Mouse (Mus musculus): ENCODE results near the gene Gramd1b. TPM values are rescaled to one million over a fixed set of nuclear protein-coding genes. Genes with fewer than 3 reads are reported as not detected.
A peak's percentile ranks its signal among the peaks of the same experiment; 100 is the strongest.

Gene Gramd1b
- polyA plus RNA-seq, 1 experiment from 2014 or later = 2.3 TPM

GRCm38 (mm10) chr9:40292475-40292874 is 238.7 kb downstream of the Gramd1b start:
- Histone ChIP-seq H3K4me3 (no peak overlapping the region), H3K27ac (replicated peaks) (no peak overlapping the region), H3K4me1 (no peaks in the 10 kb centered on the region), H3K36me3 (peaks cover 10% of the 10 kb centered on the region; the same call in 1 of the 2 replicates), H3K27me3 (ENCODE audit: low read depth, poor library complexity, severe bottlenecking) (no peaks in the 10 kb centered on the region), H3K9me3 (replicated peaks) (no peaks in the 10 kb centered on the region)
- WGBS = 92% methylated on average over 4 of the region's 4 CpGs
- no peak for DNase-seq (ENCODE audit: low spot score)

- WGBS = 94% methylated on average over 7 of the region's 7 CpGs
- Histone ChIP-seq H3K27ac (replicated peaks) (no peak overlapping the region), H3K27me3 (ENCODE audit: low read depth, poor library complexity, severe bottlenecking) (no peaks in the 10 kb centered on the region), H3K4me1 (no peaks in the 10 kb centered on the region), H3K4me3 (no peak overlapping the region), H3K9me3 (replicated peaks) (no peaks in the 10 kb centered on the region), H3K36me3 (no peaks in the 10 kb centered on the region)
- no peak for DNase-seq (ENCODE audit: low spot score)
Observed at GRCm38 (mm10) chr9:40282968-40283367, 248.2 kb downstream of the Gramd1b start.

- H3K27ac ChIP-seq (replicated peaks) = no peak overlapping the region
- H3K36me3 ChIP-seq = no peaks in the 10 kb centered on the region
- H3K27me3 ChIP-seq (ENCODE audit: low read depth, poor library complexity, severe bottlenecking) = no peaks in the 10 kb centered on the region
- no peaks in the 10 kb centered on the region for H3K9me3 ChIP-seq (replicated peaks)
- 91% methylated on average over 7 of the region's 7 CpGs for WGBS
- DNase-seq (ENCODE audit: low spot score) = no peak
- H3K4me1 ChIP-seq = no peaks in the 10 kb centered on the region
- no peak overlapping the region for H3K4me3 ChIP-seq
Observed at GRCm38 (mm10) chr9:40279438-40279837, 251.7 kb downstream of the Gramd1b start.

- no peaks in the 10 kb centered on the region for H3K9me3 ChIP-seq (replicated peaks)
- H3K4me3 ChIP-seq = no peak overlapping the region
- H3K27ac ChIP-seq (replicated peaks) = no peak overlapping the region
- no peak for DNase-seq (ENCODE audit: low spot score)
- H3K27me3 ChIP-seq (ENCODE audit: low read depth, poor library complexity, severe bottlenecking) = no peaks in the 10 kb centered on the region
- H3K36me3 ChIP-seq = no peaks in the 10 kb centered on the region
- H3K4me1 ChIP-seq = no peaks in the 10 kb centered on the region; the same call in 1 of the 2 replicates
- WGBS = 93% methylated on average over 3 of the region's 3 CpGs
Observed at GRCm38 (mm10) chr9:40277671-40278070, 253.5 kb downstream of the Gramd1b start.

- Histone ChIP-seq H3K27me3 (ENCODE audit: low read depth, poor library complexity, severe bottlenecking) (no peaks in the 10 kb centered on the region), H3K4me3 (no peak overlapping the region), H3K4me1 (no peaks in the 10 kb centered on the region; the same call in 1 of the 2 replicates), H3K36me3 (no peaks in the 10 kb centered on the region), H3K27ac (replicated peaks) (no peak overlapping the region), H3K9me3 (replicated peaks) (no peaks in the 10 kb centered on the region)
- WGBS = 92% methylated on average over 5 of the region's 5 CpGs
- no peak for DNase-seq (ENCODE audit: low spot score)
Observed at GRCm38 (mm10) chr9:40275904-40276303, 255.3 kb downstream of the Gramd1b start.

- Histone ChIP-seq H3K4me3 (no peak overlapping the region), H3K27me3 (ENCODE audit: low read depth, poor library complexity, severe bottlenecking) (peaks cover 28% of the 10 kb centered on the region), H3K9me3 (replicated peaks) (no peaks in the 10 kb centered on the region), H3K27ac (replicated peaks) (no peak overlapping the region), H3K36me3 (no peaks in the 10 kb centered on the region), H3K4me1 (peaks cover 22% of the 10 kb centered on the region)
- DNase-seq (ENCODE audit: low spot score) = no peak
- 92% methylated on average over 7 of the region's 7 CpGs for WGBS
Observed at GRCm38 (mm10) chr9:40272822-40273221, 258.4 kb downstream of the Gramd1b start.

GRCm38 (mm10) chr9:40271075-40271474 is 260.1 kb downstream of the Gramd1b start:
- no peak overlapping the region for H3K4me3 ChIP-seq
- no peak for DNase-seq (ENCODE audit: low spot score)
- H3K4me1 ChIP-seq = peaks cover 26% of the 10 kb centered on the region
- H3K36me3 ChIP-seq = no peaks in the 10 kb centered on the region
- H3K27me3 ChIP-seq (ENCODE audit: low read depth, poor library complexity, severe bottlenecking) = peaks cover 28% of the 10 kb centered on the region
- 79% methylated on average over 3 of the region's 3 CpGs for WGBS
- no peaks in the 10 kb centered on the region for H3K9me3 ChIP-seq (replicated peaks)
- H3K27ac ChIP-seq (replicated peaks) = no peak overlapping the region

GRCm38 (mm10) chr9:40269880-40270279 is 261.3 kb downstream of the Gramd1b start:
- Histone ChIP-seq H3K36me3 (no peaks in the 10 kb centered on the region), H3K27ac (replicated peaks) (peak overlapping the region; percentile 69; the same call in 1 of the 2 replicates), H3K9me3 (replicated peaks) (no peaks in the 10 kb centered on the region), H3K4me1 (peaks cover 26% of the 10 kb centered on the region), H3K4me3 (peak overlapping the region; percentile 61), H3K27me3 (ENCODE audit: low read depth, poor library complexity, severe bottlenecking) (peaks cover 28% of the 10 kb centered on the region)
- DNase-seq (ENCODE audit: low spot score) = peak; percentile 13
- 24% methylated on average over 8 of the region's 8 CpGs for WGBS

- Histone ChIP-seq H3K9me3 (replicated peaks) (no peaks in the 10 kb centered on the region), H3K4me1 (peaks cover 26% of the 10 kb centered on the region), H3K36me3 (no peaks in the 10 kb centered on the region), H3K27ac (replicated peaks) (peak within 1 kb of the TSS; percentile 69), H3K4me3 (peak within 1 kb of the TSS; percentile 61), H3K27me3 (ENCODE audit: low read depth, poor library complexity, severe bottlenecking) (peaks cover 28% of the 10 kb centered on the region)
- under 1% methylated on average over 42 of the region's 42 CpGs for WGBS
- DNase-seq (ENCODE audit: low spot score) = peak; percentile 67
Observed at GRCm38 (mm10) chr9:40269103-40269861, 261.9 kb downstream of the Gramd1b start, which contains the start of gene Scn3b. Scn3b (plus strand) TSS chr9:40269217.

GRCm38 (mm10) chr9:40268748-40269102 is 262.5 kb downstream of the Gramd1b start:
- 7% methylated on average over 4 of the region's 4 CpGs for WGBS
- no peak for DNase-seq (ENCODE audit: low spot score)
- Histone ChIP-seq H3K4me3 (peak overlapping the region; percentile 61), H3K9me3 (replicated peaks) (no peaks in the 10 kb centered on the region), H3K27ac (replicated peaks) (peak overlapping the region; percentile 69; the same call in 1 of the 2 replicates), H3K36me3 (no peaks in the 10 kb centered on the region), H3K27me3 (ENCODE audit: low read depth, poor library complexity, severe bottlenecking) (peaks cover 28% of the 10 kb centered on the region), H3K4me1 (peaks cover 26% of the 10 kb centered on the region)

GRCm38 (mm10) chr9:40268040-40268747 is 263.0 kb downstream of the Gramd1b start:
- H3K27ac ChIP-seq (replicated peaks) = peak overlapping the region; percentile 69; the same call in 1 of the 2 replicates
- peaks cover 28% of the 10 kb centered on the region for H3K27me3 ChIP-seq (ENCODE audit: low read depth, poor library complexity, severe bottlenecking)
- DNase-seq (ENCODE audit: low spot score) = peak; percentile 26
- peaks cover 26% of the 10 kb centered on the region for H3K4me1 ChIP-seq
- H3K4me3 ChIP-seq = peak overlapping the region; percentile 61
- H3K9me3 ChIP-seq (replicated peaks) = no peaks in the 10 kb centered on the region
- H3K36me3 ChIP-seq = no peaks in the 10 kb centered on the region
- 18% methylated on average over 21 of the region's 21 CpGs for WGBS

GRCm38 (mm10) chr9:40263874-40264273 is 267.3 kb downstream of the Gramd1b start:
- no peak overlapping the region for H3K4me3 ChIP-seq
- H3K36me3 ChIP-seq = no peaks in the 10 kb centered on the region
- DNase-seq (ENCODE audit: low spot score) = no peak
- peaks cover 15% of the 10 kb centered on the region for H3K4me1 ChIP-seq
- no peaks in the 10 kb centered on the region for H3K9me3 ChIP-seq (replicated peaks)
- H3K27ac ChIP-seq (replicated peaks) = no peak overlapping the region
- H3K27me3 ChIP-seq (ENCODE audit: low read depth, poor library complexity, severe bottlenecking) = peaks cover 9% of the 10 kb centered on the region
- 71% methylated on average over 6 of the region's 6 CpGs for WGBS

GRCm38 (mm10) chr9:40252459-40252858 is 278.7 kb downstream of the Gramd1b start:
- no peak overlapping the region for H3K4me3 ChIP-seq
- H3K27ac ChIP-seq (replicated peaks) = no peak overlapping the region
- no peaks in the 10 kb centered on the region for H3K36me3 ChIP-seq
- 86% methylated on average over 3 of the region's 3 CpGs for WGBS
- no peaks in the 10 kb centered on the region for H3K27me3 ChIP-seq (ENCODE audit: low read depth, poor library complexity, severe bottlenecking)
- DNase-seq (ENCODE audit: low spot score) = no peak
- H3K4me1 ChIP-seq = no peaks in the 10 kb centered on the region
- peaks cover 5% of the 10 kb centered on the region; the same call in 1 of the 2 replicates for H3K9me3 ChIP-seq (replicated peaks)
